Mouse (Mus musculus) thymus, adult 2 months (tissue): ENCODE measurements around the gene Mlip.

Experiments
- CTCF ChIP-seq: fragments of 200-500 bp; IDR thresholded peaks from 2 replicates; pipeline ENCODE4 v1.5.1; 2012; ENCODE audit warnings: mild to moderate bottlenecking, control low read depth, low read length, moderate library complexity, borderline replicate concordance; ENCODE audit not compliant: control insufficient read depth, poor library complexity, insufficient read depth; ENCODE audit errors: extremely low read depth
- POLR2A ChIP-seq: fragments of 200-500 bp; IDR thresholded peaks from 2 replicates; pipeline ENCODE4 v1.6.1; 2012; ENCODE audit warnings: mild to moderate bottlenecking, low read length, control low read depth, moderate library complexity; ENCODE audit not compliant: control insufficient read depth, poor library complexity, insufficient read depth; ENCODE audit errors: extremely low read depth

GRCm38 (mm10) chr9:77386751-77387150 lies 34.0 kb upstream of the Mlip start:
- TF ChIP-seq POLR2A, result no peak
- TF ChIP-seq CTCF, result no peak
